Mouse (Mus musculus) gastrocnemius, adult 8-10 months (tissue): Measurements from ENCODE around the gene Slc7a5. TPM values are rescaled to one million over a fixed set of nuclear protein-coding genes. Genes with fewer than 3 reads are reported as not detected.
A peak's percentile ranks its signal among the peaks of the same experiment; 100 is the strongest.

ENCODE experiments used
- DNase-seq, 2 experiments: peaks; one replicate each; pipeline ENCODE4 v3.0.0; 2022; ENCODE audit warnings: low spot score in 2 of 2
- total RNA-seq, 4 experiments: library from RNA; stranded (reverse); gene quantifications; 2 replicates each; pipeline ENCODE4 v1.2.4; 2022

Slc7a5 gene
- total RNA-seq, 4 experiments from 2014 or later = 0.77 to 1.4 (median 1.2) TPM

DNA sequence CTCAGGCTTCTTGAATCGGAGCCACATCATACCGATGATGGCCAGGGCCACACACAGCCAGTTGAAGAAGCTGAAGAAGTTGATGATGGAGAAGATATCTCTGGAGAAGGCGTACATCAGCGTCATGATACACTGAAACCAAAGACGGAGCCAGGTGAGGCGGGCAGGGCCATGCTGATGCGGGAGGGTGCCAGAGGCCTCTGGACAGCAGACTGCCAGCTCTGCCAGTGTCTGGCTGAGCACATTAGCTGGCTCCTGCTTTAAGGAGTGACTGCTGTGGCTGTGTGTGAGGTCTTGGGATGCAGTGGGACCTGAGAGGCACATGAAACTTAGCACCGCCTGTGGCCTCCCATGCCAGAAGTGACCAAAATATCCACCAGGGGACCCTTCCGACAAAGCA, 22.5 kb downstream of the Slc7a5 start:
- no peak for DNase-seq

DNA sequence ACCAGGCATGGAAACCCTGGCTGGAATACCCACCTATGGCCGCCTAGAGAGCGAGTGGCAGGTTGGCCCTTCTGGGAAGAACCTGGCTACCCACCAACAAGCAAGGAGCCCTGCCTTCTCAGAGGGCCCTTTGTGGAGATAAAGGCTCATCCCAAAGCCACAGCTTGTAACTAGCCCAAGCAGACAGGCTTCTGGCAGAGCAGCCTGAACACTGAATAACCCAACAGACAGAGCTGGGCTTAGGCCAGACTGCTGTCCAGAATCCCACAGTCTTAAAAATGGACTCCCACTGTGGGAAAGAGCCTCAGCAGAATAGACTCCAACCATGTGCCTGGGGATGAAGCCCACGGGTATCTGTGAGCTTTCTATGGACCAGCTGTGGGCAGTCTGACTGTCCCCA, 23.3 kb downstream of the Slc7a5 start:
- DNase-seq = no peak

DNA sequence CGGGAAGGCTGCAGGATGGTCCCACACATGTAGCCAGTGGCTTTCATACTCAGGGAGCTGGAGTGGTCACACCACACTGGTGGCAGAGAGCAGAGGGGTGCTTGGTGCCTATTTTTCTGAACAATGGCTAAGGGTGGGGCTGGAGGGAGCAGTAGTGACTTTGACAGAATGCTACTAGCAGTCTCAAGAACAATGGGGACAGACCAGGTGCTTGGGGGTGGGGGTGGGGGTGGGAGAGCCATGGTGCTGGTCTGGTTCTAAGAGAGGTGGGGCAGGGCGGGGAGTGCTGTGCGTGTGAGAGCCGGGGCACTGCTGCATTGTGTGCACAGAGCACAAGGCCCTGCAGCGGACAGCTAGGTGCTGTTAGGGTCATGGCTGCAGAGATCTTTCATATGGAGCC, 25.6 kb downstream of the Slc7a5 start:
- DNase-seq = no peak

DNA sequence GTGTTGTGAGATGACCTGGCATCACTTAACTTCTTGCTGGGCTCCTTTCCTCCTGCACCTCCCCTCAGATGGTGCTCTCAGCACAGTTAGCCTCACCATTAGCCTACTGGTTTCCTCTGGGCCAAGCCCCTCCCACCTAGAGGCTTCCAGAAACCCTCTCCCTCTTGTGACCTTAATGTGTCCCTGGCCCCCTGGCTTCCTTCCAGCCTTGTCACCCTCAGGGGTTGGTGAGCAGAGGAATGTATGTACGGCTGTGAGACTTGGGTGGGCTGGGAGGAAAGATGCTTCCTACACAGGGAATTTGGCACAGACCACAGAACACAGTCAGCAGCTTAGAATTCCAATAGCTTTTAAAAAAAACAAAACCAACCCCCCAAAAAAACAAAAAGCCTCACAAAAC, 26.7 kb downstream of the Slc7a5 start:
- no peak for DNase-seq

DNA sequence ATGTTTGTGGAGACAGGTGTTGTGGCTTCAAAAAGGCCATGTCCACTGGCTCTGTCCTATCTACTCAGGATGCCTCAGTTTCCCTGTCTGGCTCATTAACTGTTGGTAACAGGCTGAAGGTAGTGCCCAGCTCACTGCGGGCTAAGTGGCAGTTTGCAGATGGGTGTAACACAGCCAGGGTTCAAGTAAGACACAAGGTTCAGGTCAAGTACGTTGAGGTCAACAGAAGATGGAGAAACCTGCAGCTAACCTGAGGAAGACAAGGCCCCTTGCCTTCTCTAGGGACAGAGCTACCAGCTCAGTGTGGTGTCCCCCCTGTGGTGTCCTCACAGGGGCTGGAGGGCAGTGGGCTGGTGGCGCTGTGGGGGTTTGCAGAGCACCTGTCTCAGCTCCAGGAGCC, 27.8 kb downstream of the Slc7a5 start:
- DNase-seq = no peak

DNA sequence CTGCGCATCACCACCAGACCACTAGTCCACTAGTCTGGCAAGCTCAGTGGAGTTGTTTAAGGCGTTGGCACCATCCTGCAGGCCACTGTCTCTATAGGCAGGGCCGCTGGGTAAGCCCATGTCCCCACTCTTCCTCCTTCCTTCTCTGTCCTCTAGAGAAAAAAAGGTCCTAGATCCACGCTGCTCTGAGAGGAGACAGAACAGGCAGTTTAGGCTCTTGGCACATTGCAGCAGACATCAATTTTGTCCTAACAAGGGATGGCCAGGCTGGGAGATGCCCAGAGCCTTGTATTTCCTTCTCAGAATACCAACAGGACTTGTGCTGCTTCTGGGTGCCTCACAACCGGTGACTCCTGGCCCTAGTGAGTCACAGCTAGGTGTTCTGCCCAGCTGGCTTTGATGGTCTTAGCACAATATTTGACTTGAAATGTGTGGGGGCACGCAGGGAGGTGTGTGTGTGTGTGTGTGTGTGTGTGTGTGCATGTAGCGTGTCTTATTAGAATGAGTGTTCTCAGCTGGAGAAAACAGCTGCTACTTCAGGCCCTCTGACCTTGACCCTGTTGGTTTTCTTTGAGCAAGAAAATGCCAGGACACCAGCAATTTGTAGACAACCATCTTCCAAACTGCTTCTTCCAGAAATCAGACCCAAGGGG, 29.5 kb downstream of the Slc7a5 start:
- no peak for DNase-seq

DNA sequence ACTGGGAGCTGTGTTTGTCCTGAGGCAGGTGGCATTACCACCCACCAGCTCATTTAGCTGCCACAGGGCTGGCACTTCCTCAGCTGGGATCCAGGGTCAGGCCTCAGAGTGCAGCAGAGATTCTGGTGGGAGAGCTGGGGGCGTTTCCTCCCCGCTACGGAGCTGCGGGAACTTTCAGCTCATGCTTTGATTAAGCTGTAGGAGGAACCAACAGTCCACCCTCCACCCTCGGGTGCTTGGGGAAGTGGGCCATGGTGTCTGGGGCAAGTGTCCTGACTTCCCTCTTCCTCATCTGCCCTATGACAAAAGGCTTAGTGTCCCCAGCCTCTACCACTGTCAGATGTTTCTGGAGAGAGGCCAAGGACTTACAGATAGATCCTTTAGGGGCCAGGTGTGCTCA, 30.3 kb downstream of the Slc7a5 start:
- no peak for DNase-seq

DNA sequence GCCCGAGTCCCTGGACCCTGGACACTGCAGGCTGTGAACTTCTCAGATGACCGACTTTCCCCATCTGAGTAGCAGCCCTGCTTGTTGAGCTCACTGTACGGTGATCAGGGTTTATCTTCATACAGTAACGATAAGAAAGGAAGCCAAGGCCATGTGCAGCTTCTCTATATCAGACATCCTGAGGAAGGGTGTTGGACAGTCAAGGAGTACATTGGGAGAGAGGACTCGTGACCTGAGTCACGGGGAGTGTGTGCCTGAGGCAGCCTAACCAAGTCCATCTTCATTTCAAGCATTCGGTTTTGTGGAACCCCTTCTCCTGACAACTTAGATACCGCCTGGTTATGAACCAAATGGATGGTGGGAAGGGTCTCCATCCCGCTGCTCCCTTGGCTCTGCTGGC, 32.0 kb downstream of the Slc7a5 start:
- no peak for DNase-seq

DNA sequence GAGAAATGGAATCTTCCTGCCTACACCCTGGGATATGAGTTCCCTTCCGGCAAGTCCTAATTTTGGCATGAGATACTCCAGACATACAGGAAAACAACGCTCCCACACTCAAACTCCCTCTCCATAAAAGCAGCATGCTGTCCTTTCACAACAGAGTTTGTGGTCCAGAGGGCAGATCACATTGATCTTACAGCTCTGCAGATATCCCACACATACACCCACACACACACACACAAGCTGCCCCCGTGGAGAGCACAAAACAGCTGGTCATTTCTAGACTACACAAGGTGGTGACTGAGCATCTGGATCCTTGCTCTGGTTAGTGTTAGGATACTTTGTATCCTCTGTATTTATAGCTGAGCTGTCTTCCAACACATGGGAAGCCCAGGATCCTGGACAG, 32.4 kb downstream of the Slc7a5 start:
- DNase-seq = no peak

DNA sequence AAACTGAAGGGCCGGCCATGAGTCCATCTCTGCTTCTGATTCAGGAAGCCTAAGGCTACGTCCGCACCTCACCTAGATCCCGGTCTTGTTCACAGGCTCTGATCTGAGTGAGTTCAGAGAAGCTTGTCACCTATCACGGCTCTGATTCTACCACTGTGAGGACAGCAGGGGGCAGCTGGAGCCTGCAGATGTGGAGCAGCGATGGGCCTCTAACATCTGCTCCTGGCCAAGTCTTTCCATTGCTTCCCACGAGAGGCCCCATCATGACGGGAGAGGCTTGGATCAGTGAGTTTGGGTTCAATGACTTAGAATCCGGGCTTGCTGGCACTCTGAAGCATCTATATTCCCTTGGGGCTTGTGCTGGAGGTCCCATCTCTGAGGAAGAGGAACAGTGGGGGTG, 33.5 kb downstream of the Slc7a5 start:
- peak in 1 of 2 experiments; percentile 50 for DNase-seq

DNA sequence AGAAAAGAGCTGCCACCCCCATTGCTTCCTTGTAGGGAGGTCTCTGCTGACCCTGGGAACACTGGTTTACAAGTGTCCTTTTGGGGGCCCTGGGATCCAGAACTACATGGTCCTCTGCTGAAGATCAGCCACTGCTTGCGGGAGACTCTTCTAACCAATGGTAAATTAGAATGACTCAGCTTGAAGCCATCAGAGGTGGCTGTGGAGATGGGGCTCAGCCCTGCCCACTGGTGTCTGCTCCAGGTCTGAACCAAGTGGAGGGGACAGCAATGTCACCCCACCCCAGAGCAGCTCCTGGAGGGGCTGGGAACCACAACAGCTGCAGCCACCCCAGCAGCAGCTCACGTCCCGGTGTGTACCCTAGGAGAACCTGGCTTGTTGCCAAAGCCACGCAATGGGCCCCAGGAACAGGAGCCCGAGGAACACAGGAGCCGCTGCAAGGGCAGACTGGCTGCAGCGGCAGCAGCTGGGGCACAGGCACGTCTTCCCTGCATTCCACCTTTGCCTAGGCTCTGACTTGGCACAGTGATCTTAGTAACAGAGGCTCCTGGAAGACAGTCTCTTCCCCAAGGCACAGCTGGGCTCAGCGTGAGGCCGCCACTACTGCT, 35.6 kb downstream of the Slc7a5 start:
- no peak for DNase-seq

DNA sequence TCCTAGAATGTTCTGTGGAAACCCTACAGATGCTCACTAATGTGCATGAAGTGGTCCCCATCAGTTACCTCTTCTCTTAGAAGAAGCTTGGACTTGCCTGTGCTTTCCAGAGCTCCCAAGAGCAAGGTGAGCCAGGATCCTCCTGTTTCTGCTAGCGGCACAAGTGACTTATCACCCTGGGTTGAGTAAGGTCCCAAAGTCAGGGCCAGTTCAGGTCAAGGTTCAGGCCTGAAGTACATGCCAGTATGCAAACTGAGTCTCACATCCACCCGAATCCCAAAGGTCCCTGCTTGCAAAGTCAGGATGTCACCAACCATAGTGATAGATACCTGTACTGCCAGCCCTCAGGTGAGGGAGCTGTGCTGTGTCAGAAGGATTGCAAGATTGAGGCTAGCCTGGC, 37.3 kb downstream of the Slc7a5 start:
- DNase-seq = no peak

DNA sequence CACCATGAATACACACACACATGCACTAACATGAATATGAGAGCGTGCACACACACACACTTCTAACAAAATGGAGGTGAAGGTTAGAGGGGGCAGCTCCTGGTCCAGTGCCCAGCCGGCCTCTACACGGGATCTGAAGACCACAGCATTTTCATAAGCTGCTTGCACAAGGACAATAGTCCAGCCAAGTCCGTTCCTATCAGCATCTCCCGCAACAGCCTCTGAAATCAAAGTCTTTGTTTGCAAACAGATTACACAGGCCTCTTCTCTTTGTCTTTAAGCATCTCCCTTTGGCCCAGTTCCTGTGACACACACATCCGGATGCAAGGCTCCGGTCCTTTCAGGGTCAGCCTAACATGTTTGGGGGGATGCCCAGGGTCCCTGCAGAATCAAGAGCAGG, 38.6 kb downstream of the Slc7a5 start:
- DNase-seq = no peak

DNA sequence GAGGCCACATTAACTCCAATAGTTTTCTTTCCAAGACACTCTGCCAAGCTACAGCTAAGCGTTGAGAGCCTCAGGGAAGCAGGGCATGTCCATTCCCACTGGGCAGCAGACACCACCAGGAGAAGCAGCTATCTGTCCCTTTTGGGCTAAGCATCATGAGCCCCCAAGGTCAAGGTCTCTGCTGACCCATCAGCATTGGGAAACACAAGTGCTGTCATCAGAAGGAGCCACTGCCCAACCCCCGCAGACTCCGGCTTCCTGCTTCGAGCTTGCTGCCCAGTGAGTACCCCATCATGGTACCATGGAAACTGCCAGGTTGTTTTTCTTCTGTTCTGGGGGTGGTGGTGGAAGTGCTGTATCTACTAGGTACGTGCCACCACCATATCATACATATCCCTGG, 39.3 kb downstream of the Slc7a5 start:
- no peak for DNase-seq

DNA sequence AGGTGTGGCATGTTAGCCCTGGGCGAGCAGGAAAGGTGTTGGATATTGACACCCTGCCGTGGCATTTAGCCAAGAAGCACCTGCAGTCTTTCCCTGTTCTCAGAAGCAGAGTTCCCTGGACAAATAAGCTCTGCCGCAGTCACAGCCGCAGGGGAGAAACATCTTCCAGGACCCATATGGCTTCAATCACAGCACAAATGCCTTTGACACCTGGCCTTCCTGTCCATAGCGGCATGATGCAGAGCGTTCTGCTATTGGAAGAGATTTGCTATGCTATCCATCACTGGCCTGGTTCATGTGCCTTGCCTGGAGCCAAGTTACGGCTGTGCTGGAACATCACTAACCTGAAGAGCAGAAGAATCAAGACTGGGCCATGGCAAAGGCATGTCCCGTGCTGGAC, 42.1 kb downstream of the Slc7a5 start:
- no peak for DNase-seq

DNA sequence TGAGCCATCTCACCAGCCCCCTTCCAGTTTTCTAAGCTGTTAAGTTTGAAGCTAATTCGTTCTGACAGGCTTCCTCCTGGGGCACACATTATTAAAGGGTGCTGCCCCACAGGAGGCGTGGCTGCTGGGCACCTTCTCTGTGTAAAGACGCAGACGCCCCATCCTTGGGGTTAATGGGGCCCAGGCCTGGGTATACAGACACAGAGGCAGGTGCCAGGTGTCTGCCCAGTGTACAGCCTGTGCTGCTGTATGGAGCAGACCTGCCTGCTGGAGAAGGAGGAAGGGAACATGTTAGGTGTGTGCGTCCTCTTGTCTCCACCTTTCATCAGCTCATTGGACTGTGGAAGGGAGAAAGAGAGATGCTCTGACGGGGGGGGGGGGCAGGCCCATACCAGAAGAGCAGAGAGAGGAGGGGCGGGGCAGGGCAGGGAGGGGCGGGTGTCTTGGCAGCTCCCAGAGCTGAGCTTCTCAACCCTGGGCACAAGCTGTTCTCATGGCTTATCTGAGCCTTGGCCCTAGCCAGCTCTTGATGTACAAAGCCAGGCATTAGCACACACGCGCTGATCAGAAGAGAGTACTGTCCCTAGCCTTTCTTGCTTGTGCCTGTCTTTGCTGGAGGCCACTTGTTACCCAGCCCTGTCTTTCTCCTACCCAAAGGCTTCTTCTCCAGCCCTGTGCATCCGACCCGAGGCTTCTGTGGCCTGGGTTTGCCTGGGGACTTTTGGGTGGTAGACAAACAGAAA, 45.5 kb downstream of the Slc7a5 start:
- DNase-seq = no peak

DNA sequence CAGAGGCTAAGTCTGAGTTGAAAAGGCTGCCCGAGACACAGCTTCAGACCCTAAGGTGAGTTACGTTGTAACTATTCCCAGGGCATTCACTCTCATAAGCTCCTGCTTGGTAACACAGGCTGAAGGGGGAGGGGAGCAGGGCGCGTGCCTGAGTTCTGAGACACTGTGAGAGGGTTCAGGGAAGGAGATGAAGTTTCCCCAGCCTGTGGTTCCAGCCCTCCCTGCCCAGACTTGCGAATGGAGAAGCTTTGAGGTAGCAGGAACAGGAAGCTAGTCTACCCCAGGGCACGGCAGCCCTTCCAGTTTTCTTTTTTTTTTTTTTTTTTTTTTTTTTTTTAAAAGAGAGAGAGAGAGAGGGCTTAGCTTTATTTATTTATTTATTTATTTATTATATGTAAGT, 46.2 kb downstream of the Slc7a5 start:
- DNase-seq = no peak

DNA sequence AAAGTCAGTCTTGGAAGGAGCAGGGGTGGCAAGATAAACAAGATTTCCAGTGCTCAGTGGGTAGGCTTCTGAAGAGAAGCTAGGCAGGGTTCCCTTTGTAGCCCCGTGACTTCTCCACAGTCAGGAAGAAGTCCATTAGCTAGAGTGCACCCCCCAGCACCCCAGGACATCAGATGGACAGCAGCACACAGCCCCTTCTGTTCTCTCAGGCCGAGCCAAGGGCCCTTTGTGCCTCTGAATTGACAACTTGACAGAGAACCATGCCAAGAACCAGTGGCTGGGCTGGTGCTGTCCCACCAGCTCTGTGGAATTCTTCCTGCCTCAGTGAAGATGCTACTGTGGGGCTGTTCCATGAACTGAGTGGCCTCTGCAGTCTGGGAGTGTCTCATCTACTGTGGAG, 49.7 kb downstream of the Slc7a5 start:
- no peak for DNase-seq

DNA sequence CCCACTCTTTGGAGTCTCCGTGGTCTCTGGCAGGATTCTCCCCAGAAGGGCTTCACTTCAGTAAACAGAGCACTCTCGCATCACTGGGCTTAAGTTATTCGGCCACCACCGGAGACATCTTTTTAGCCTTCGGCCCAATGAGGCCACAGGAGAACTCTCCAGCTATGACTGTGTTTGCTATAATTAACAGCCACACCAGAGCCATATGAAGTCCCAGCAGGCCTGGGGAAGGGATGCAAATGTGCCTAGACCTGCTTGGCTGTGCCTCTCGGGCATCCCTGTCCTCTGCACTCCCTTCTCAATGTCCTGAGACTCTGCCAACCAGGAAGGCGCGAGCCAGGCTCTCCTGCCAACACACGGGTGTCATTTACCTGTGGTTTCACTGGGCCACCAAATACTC, 50.2 kb downstream of the Slc7a5 start:
- DNase-seq = peak; percentile 74 to 75

DNA sequence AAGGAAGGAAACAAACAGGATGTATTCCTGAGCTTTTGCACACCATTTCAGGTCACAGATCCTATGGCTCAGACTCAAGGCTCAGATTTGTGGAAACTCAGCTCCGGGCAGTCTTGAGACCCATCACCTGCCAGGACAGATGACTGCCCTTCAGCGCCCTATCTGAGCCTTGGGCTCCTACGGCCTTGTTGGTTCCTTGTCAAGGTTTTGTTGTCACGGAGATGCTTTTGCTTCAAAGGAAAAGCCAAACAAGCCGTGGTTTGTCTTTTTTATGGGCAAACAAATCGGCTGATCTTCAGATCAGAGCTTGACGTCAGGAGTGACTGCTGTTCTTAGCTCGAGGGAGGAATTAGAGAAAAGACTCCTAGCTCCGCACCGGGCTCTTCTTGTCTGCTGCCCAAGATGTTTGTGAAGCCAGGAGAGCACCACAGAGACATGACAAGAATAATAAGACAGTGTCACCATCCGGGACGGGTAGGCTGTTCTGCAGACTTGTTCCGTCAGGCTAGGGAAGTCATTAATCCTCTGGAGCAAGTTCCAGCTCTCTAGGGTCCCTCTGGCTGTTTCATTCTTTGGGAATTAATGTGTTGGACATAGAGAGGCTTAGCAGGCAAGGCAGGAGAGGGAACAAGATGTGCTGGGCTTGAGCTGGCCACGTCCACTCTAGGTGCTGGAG, 51.3 kb downstream of the Slc7a5 start:
- DNase-seq = no peak

DNA sequence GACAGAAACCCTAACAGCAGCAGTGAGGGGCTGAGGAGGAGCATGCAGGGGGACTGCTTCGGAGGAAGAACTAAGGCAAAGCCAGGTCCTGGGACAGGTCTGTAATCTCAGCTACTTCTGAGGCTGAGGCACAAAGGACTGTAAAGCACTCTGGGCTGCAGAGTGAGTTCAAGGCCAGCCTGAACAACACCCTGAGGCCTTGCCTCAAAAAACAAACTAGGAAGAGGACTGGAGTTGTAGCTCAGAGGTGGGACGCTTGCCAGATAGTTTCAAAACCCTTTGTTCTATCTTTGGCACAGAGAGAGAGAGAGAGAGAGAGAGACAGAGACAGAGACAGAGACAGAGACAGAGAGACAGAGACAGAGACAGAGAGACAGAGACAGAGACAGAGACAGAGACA, 53.9 kb downstream of the Slc7a5 start:
- no peak for DNase-seq

DNA sequence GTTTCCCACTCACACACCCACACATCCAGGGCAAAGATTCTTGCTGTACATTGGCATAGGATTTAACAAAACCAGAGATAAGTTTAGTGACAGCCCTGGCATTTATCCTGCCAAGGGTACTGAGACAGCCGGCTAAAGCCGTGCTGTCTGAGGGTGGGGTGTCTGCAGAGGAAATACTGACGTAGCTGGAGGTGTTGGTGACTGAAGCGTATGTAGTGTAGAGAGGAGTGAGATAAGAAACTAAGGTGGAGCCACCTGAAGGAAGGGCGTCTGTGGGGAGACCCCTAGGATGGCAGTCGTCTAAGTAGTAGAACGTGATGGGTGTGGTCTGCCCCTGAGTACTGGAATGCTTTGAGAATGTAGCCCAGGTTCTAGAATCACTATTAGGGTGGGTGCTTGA, 55.0 kb downstream of the Slc7a5 start:
- DNase-seq = no peak
